Mouse (Mus musculus) hindlimb bud, embryonic 11.5 days (tissue): ENCODE measurements at regions not wholly inside any gene's neighbourhood (a gene's known extent, or its start where the extent isn't known, plus 50 kb on each side); places are given as distances from the start of the nearest gene placed in this dataset.

Experiments used
- DNase-seq: peaks from one replicate; pipeline ENCODE4 v3.0.0-alpha.2; 2012; ENCODE audit warnings: low read depth, low spot score; ENCODE audit errors: extremely low spot score

- DNase-seq: no peak
These were observed 53.9 kb upstream of the Slc44a1 start for GRCm38 (mm10) chr4:53386309-53386708.

GRCm38 (mm10) chr4:53384761-53385160, 55.5 kb upstream of the Slc44a1 start:
- DNase-seq: peak; percentile 66

- no peak for DNase-seq
These were observed 56.1 kb upstream of the Slc44a1 start for GRCm38 (mm10) chr4:53384104-53384503.

- no peak for DNase-seq
These were observed 58.2 kb upstream of the Slc44a1 start for GRCm38 (mm10) chr4:53382012-53382411.

- DNase-seq: no peak
These were observed 60.4 kb upstream of the Slc44a1 start for GRCm38 (mm10) chr4:53379855-53380254.

GRCm38 (mm10) chr4:53376995-53377394, 63.2 kb upstream of the Slc44a1 start:
- no peak for DNase-seq

GRCm38 (mm10) chr4:53356374-53356773, 83.8 kb upstream of the Slc44a1 start:
- DNase-seq: no peak

- no peak for DNase-seq
These were observed 85.3 kb upstream of the Slc44a1 start for GRCm38 (mm10) chr4:53354961-53355360.

GRCm38 (mm10) chr4:53353399-53354090, 86.7 kb upstream of the Slc44a1 start:
- DNase-seq: no peak

GRCm38 (mm10) chr4:53351104-53351607, 89.1 kb upstream of the Slc44a1 start:
- no peak for DNase-seq

- no peak for DNase-seq
These were observed 94.9 kb upstream of the Slc44a1 start for GRCm38 (mm10) chr4:53345346-53345745.

- DNase-seq: no peak
These were observed 95.7 kb upstream of the Slc44a1 start for GRCm38 (mm10) chr4:53344546-53344945.

- no peak for DNase-seq
These were observed 99.0 kb upstream of the Slc44a1 start for GRCm38 (mm10) chr4:53341181-53341580.

GRCm38 (mm10) chr4:53340021-53340667, 100.1 kb upstream of the Slc44a1 start:
- DNase-seq: no peak

- no peak for DNase-seq
These were observed 100.8 kb upstream of the Slc44a1 start for GRCm38 (mm10) chr4:53339125-53340020.

- no peak for DNase-seq
These were observed 101.7 kb upstream of the Slc44a1 start for GRCm38 (mm10) chr4:53338479-53338878.

GRCm38 (mm10) chr4:53337784-53338183, 102.4 kb upstream of the Slc44a1 start:
- DNase-seq: no peak

GRCm38 (mm10) chr4:53327382-53328165, 112.6 kb upstream of the Slc44a1 start:
- DNase-seq: no peak

GRCm38 (mm10) chr4:53323838-53324237, 116.4 kb upstream of the Slc44a1 start:
- DNase-seq: no peak

- no peak for DNase-seq
These were observed 117.0 kb upstream of the Slc44a1 start for GRCm38 (mm10) chr4:53323195-53323594.

GRCm38 (mm10) chr4:53322484-53322883, 117.7 kb upstream of the Slc44a1 start:
- DNase-seq: no peak
